Mouse (Mus musculus): ENCODE measurements around the gene 4930519P11Rik.

- no peak for TF ChIP-seq CTCF (IDR thresholded peaks at IDR 0.05; ENCODE audit: low read depth)
- no peak for TF ChIP-seq EP300 (IDR thresholded peaks at IDR 0.05; ENCODE audit: low read depth)
Observed at GRCm38 (mm10) chr2:154600586-154600985, 12.7 kb downstream of the 4930519P11Rik start.

Measured in heart, postnatal 0 days (tissue).